Mouse (Mus musculus) embryo, embryonic 9.5 days (tissue): Measurements from ENCODE around the gene Olfr1220.

Source experiments
- DNase-seq: peaks from one replicate; pipeline ENCODE4 v3.0.0-alpha.2; 2017; ENCODE audit errors: extremely low spot score

Olfr1220 gene

DNA sequence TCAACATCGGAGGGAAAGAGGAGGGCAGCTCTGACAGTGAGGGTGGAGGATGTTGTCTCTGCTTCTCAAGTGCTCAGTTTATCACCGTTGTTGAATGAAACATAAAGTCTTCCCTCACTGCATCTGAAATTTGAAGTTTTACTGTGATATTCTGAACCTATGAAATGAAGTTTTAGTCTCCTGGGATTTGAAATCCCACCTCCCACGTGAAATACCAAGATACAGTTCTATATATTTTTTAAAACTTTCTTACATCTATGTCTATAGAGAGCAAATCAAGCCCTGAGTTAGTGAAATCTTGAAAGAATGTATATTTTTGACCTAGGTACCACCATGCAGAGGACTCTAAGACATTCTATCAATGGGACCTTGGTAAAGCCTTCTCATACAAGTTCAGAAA, at the start of gene Olfr1220:
Olfr1220 (minus strand) TSS at position 101 of the 400 bp plus-strand sequence.
- DNase-seq: no peak

DNA sequence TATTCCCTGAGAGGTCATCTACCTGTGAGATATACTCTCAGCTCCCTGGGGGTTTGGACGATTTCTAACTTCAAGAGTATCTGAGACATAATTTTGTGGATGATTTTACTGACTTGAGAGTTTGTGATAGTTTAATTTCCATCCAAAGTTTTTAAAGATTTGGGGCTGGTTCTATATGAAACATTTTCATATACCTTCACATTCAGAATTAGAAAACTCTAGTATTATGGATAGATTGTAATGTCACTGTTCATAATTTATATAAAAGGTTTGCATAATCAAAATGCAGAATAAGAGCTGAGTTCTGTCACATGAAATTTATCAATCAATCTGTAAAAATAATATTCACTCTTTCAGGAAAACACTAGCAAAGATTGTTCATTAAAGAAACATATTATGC, 44.8 kb upstream of the Olfr1220 start, which contains the start of gene Olfr1223:
Olfr1223 (minus strand) TSS at position 101 of the 400 bp plus-strand sequence.
- DNase-seq: no peak

DNA sequence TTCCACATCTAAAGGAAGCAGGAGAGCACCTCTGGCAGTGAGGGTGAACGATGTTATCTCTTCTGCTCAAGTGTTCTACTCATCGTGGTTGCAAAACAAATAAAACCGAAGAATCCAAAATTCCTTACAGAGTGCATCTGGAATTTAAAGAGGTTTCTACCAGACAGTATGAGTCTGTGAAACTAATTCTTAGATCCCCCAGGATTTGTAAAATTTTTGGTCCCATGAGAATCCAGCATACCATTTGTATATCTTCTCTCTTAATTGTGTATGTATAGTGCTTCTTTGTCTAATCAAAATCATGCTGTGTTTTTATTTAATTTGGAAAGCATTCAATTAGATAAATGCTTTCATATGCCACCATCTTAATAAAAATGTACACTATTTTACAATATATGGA, 26.3 kb upstream of the Olfr1220 start, which contains the start of gene Olfr1222:
Olfr1222 (minus strand) TSS at position 101 of the 400 bp plus-strand sequence.
- no peak for DNase-seq

DNA sequence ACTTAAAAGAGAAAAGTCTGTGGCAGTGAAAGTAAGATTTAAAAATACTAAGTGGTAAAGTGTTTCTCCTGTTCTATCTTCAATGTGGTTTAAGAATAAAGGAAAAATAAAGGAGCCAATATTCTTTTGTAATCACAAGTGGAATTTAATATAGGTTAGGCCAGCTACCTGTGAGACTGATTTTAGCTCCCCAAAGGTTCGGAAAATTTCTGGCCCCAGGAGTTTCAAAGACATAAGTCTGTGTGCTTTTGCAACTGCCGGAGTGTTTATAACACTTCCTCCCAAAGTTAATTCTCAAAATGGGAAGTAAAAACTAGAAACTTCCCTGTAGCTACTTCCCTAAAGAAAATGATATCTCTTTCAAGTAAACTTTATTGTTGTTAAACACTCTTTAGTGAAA, 10.5 kb upstream of the Olfr1220 start, which contains the start of gene Olfr1221:
Olfr1221 (minus strand) TSS at position 101 of the 400 bp plus-strand sequence.
- no peak for DNase-seq

DNA sequence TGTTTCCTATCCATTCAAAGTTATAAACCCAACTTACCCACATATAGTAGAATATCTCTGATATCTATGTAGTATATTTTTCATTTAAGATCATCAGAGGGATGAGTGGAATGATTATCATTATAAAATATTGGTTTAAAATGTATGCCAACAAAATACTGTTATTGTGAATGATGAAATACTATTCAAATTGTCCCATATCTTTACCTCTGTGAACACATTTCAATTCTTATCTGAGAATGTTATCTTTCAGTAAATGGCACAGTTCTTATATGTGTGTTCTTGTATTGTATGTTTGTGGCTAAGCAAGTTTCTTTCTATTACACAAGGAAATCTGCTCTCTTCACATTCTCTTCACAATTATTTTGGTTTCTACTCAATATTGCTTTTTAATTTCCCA, 984 bp downstream of the Olfr1220 start:
- no peak for DNase-seq

DNA sequence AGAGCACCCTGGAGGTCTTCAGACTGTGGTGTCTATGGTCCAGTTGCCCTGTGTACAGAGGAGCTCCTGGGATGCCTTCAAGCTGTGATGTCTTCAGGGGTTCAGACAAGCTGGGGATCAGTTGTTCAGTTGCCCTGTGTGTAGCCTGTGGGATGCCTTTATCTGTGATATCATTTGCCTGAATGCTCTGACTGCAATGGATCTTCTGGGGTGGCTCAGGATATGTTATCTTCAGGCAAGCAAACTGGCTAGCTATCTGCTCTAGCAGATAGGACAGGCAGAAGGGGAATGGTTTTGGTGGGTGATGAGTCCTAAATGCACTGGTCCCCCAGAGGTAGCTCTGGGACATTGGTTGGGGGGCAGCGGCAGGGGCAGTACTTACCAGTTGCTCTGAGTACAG, 12.8 kb downstream of the Olfr1220 start:
- DNase-seq: no peak

DNA sequence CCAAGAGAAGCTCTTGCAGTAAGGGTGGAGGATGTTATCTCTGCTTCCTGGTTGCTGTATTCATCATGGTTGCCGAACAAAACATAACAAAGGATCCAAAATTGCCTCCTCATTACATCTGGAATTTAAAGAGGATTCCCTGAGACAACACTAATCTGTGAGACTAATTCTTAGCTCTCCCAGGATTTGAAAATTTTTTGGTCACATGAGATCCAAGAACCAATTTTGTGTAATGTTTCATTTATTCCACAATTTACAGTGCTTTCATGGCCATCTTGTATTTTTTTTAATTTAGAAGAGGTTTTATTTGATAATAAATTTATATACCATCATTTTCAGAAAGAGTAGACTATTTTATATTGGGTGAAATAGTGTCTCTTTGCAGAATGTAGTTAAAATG, 23.2 kb downstream of the Olfr1220 start, which contains the start of gene Olfr1219:
Olfr1219 (minus strand) TSS at position 101 of the 400 bp plus-strand sequence.
- DNase-seq: no peak

DNA sequence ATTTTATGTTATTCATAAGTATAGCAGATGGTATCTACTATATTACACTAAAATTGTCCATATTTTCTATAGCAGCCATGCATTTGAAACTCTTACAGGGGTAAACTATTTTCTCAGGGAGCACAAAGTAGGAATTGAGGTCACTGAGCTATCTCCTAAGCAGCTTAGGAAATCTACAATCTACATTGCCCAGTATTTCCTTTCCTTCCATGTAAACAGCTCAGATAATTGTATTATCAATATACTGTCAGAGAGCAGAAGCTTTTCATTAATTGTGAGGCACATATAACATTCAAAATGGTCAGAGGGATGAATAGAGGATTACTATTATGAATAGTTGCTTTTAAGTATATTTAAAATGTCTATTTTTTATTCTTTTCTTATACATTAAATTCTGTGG, 25.1 kb downstream of the Olfr1220 start:
- no peak for DNase-seq

DNA sequence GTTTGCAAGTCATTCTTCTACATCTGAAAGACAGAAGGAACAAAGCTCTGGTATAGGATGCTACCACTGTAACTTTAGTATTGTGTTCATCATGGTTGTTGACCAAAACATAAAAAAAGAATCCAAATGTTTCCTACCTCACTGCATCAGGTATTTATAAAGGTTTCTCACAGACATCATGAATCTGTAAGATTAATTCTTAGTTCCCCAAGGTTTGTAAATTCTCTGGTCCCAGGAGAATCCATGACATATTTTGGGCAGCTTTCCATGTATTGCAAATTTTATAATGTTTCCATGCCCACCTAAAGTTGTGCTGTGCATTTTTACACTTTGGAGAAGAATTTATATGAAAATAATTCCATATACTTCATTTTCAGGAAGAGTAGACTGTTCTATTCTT, 45.5 kb downstream of the Olfr1220 start, which contains the start of gene Olfr1218:
Olfr1218 (minus strand) TSS at position 101 of the 400 bp plus-strand sequence.
- DNase-seq: no peak
